Mouse (Mus musculus) hematopoietic stem cell, adult 5-6 weeks (primary cell): ENCODE data around the gene Padi6. TPM values are rescaled to one million over a fixed set of nuclear protein-coding genes. Genes with fewer than 3 reads are reported as not detected.

ENCODE experiments used
- ATAC-seq, 2 experiments: fragments of 125-278 bp in 1 of 2; replicated peaks in 1 of 2; 2 replicates each; pipeline ENCODE4 v1.8.0; 2016 to 2017; ENCODE audit warnings: inconsistent platforms in 2 of 2, mild to moderate bottlenecking in 2 of 2, moderate number of reproducible peaks in 2 of 2, low read depth in 1 of 2, moderate TSS enrichment in 1 of 2; ENCODE audit not compliant: low FRiP score in 2 of 2, poor library complexity in 2 of 2, severe bottlenecking in 2 of 2, insufficient read depth in 1 of 2, low TSS enrichment in 1 of 2
- total RNA-seq: library from RNA; stranded (forward); fragments of 172-1452, 232-1000 nt; gene quantifications from 2 replicates; pipeline ENCODE4 v1.2.3, GENCODE M21; 2017

Gene Padi6
- total RNA-seq, 1 experiment from 2014 or later = not detected

GRCm38 (mm10) chr4:140765936-140766335 is 23.5 kb upstream of the Padi6 start:
- no peak for ATAC-seq

- peak; percentile 44 to 69; a peak in 1 of 4 replicates for ATAC-seq
These were observed 20.7 kb upstream of the Padi6 start for GRCm38 (mm10) chr4:140763158-140763557.

GRCm38 (mm10) chr4:140761601-140762000 is 19.2 kb upstream of the Padi6 start:
- ATAC-seq = no peak

DNA sequence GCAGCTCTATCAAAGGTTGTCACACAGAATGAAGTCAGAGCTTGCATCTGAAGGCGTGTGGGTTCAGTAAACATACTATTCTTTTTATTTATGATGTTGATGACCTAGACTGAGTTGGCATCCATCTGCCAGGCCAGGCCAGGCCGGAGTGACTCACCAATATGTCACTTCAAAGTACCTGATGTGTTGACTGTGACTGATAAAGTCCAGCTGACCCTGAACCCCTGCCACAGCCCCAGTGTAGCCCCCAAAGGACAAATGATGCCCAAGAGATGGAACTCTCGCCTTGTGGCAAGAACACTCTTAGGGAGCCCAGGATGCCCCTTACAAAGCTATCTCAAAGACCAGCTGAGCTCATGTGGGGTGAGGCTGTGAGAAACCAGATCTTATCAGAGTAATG is 13.4 kb upstream of the Padi6 start:
- ATAC-seq = no peak

- ATAC-seq = no peak
These were observed 10.9 kb upstream of the Padi6 start for GRCm38 (mm10) chr4:140753366-140753765.

DNA sequence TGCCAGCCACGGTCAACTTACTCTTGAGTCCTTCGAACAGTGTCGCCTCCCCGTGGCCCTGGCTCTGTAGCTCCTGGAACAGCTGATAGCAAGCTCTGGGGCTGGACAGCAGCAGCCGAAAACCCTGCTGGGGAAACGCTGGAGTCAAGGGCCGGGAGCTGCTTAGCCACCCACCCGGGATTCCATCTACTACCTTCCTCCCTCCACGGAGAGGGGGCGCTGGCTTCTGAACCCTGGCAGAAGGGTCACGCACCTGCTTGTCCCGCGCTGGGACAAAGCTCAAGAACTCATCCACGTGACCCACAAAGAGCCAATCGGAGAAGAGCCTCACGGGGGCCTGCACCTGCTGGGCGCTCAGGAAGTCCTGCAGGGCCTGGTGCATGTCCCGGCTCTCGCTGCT is 7.9 kb upstream of the Padi6 start:
- ATAC-seq = peak; percentile 51 to 58; a peak in 3 of 4 replicates

GRCm38 (mm10) chr4:140747978-140748377 is 5.5 kb upstream of the Padi6 start:
- no peak for ATAC-seq

GRCm38 (mm10) chr4:140744654-140745053 is 2.2 kb upstream of the Padi6 start:
- peak in 1 of 2 experiments; percentile 58; a peak in 2 of 4 replicates for ATAC-seq

DNA sequence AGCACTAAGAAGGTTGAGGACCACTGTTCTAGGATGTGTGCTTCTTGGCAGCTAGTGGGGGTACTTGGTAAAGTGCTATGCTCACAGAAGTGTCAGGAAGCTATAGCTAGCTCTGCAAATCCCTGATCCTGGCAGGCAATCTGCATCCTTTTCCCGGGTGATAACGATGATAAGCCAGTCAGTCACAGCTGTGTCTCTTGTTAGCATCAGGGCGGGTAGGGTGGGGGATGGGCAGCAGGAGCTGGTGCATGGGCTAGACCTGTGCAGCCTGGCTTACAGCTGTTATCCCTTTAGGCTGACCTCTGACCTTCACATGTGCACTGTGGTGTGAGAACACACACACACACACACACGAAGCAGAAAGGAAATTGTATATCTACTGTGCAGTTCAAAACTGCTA is 643 bp upstream of the Padi6 start:
- no peak for ATAC-seq

- no peak for ATAC-seq
These were observed 1.0 kb downstream of the Padi6 start for GRCm38 (mm10) chr4:140741401-140741800.

DNA sequence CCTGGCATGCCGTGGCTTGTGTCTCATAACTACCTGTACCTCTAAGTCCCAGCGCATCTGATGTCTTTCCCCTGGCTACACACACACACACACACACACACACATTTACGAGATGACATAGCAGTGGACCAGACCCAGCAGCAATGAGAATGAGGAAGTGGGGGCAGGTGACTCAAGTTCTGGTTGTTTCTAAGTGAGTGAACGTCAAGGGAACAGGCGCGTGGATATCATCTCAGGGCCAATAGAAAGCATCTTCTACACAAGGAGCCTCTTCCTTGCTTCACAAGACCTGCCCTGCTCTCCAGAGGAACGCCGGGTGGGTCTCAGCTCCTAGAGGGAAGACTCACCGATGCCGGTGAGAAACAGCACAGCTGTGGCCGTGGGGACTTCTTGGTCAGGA is 1.8 kb downstream of the Padi6 start:
- ATAC-seq = peak; percentile 53 to 72

- ATAC-seq = no peak
These were observed 9.6 kb downstream of the Padi6 start for GRCm38 (mm10) chr4:140732871-140733270.

- ATAC-seq = no peak
These were observed 10.8 kb downstream of the Padi6 start for GRCm38 (mm10) chr4:140731654-140732053.

DNA sequence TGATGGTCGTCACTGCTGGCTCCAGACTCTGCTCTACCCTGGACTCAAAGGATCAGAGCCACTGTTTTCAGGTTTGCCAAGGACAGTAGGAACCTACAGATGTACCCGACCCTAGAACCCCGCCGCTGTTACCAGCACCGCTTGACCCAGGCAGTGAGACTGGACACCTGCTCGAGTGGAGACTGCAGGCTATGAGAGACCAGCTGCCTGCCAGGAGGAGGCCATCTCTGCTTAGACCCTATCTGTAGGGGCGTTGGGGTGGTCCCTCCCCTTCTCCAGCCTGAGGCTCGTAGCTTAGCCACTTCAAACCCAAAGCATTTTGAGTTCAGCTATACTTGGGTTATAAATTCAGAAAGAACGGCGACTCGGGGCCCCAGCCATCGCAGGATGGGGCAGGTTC is 15.5 kb downstream of the Padi6 start:
- ATAC-seq = no peak

GRCm38 (mm10) chr4:140724739-140725138 is 17.7 kb downstream of the Padi6 start:
- no peak for ATAC-seq

DNA sequence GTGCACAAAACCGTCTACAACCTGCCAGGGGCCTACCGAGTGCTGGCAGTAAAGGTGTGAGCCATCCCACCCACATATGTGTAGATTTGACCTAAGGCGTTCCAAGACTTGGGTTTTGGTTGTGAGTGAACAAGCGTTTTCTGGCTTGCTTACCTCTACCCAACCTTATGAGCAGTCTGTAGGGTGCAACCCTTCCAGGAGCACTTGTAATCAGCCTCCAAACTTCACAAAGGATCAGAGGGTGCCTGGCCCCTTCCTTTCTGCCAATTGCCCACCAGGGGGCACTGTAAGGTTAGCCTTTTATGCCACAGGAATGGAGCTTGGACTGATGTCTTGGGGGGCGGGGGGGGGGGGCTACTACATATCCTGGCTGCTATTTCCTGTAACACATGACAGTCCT is 18.6 kb downstream of the Padi6 start:
- ATAC-seq = 0 out of 4 replicates have a peak, but pooled peaks of 1 of the 2 experiments have one; percentile 26

DNA sequence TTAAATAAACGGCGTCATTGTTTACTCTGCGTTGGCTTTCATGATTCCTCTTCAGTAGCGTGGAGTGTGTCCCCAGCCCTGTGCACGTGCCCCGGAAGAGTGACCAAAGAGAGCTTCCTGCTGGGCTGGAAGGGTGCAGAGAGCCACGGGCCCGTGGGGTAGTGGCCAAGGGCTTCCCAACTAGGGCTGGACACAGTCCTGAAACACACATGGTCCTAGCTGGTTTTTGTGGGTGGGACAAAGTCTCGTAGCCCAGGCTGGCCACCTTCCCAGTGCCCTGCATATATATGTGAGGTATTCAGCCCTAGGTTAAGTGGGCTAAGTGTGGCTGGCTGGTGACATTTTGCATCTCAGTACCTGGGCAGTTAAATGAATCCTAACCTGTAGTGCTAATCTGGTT is 19.3 kb downstream of the Padi6 start:
- no peak for ATAC-seq

DNA sequence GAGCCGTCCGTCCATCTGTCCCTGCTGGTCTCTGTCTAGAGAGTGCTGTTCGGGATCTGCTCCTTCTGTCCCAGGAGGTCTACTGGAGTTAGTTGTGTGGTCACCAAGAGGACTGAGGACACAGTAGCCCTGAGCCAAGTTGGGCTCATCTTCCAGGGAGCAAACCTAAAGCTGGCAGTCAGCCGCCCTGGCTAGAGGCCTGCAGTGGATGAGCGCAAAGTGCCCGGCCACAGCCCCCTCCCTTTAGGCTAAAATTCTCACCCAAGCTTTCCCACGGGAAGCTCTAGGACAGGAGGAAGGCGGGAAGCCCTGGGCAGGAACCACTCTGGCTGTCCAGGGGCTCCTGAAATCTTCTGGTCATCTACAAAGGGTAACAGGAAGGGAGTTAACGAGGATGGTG is 19.7 kb downstream of the Padi6 start:
- no peak for ATAC-seq

DNA sequence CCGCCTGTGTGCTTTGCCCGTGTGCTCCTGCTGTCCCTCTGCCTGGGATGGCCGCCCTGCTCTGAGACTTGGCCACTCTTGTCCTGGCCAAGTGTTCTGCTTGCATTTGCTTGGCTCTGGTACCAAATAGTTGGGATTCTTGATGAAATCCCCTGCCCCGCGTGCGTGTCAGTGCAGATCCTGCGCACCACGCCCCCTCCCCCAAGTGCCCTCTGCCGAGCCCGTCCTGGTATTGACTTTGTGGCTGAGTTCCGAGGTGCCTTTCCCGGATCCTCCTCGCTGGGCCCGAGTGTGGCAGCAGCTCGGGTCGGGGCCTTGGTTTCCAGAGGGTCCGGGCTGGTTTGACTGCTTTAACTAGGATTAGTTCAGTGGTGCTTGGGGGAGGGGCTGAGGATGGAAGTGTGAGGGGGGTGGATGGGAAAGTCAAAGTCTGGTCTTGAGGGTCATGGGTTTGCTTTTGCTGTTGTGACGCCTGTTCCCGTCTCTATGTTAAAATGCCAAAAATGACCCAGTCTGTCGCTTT is 20.4 kb downstream of the Padi6 start:
- ATAC-seq = no peak

GRCm38 (mm10) chr4:140720091-140720490 is 22.4 kb downstream of the Padi6 start:
- no peak for ATAC-seq
